Mouse (Mus musculus): ENCODE data around the gene Tnnt2.

Tnnt2 gene

GRCm38 (mm10) chr1:135812205-135812604, 23.9 kb upstream of the Tnnt2 start:
- no peaks in the 10 kb centered on the region for H3K27me3 ChIP-seq (ENCODE audit: control insufficient read depth, insufficient read depth, low read length, poor library complexity, severe bottlenecking)
- no peak for DNase-seq (ENCODE audit: low read depth, low spot score)
- no peaks in the 10 kb centered on the region for H3K36me3 ChIP-seq (ENCODE audit: control insufficient read depth, insufficient read depth, low read length, poor library complexity, severe bottlenecking)

GRCm38 (mm10) chr1:135812618-135813017, 23.5 kb upstream of the Tnnt2 start:
- Histone ChIP-seq H3K36me3 (ENCODE audit: control insufficient read depth, insufficient read depth, low read length, poor library complexity, severe bottlenecking) (no peaks in the 10 kb centered on the region), H3K27me3 (ENCODE audit: control insufficient read depth, insufficient read depth, low read length, poor library complexity, severe bottlenecking) (no peaks in the 10 kb centered on the region)
- no peak for DNase-seq (ENCODE audit: low read depth, low spot score)

- no peak for DNase-seq (ENCODE audit: low read depth, low spot score)
- Histone ChIP-seq H3K27me3 (ENCODE audit: control insufficient read depth, insufficient read depth, low read length, poor library complexity, severe bottlenecking) (no peaks in the 10 kb centered on the region), H3K36me3 (ENCODE audit: control insufficient read depth, insufficient read depth, low read length, poor library complexity, severe bottlenecking) (no peaks in the 10 kb centered on the region)
Observed at GRCm38 (mm10) chr1:135813071-135813470, 23.1 kb upstream of the Tnnt2 start.

- H3K27me3 ChIP-seq (ENCODE audit: control insufficient read depth, insufficient read depth, low read length, poor library complexity, severe bottlenecking): no peaks in the 10 kb centered on the region
- no peak for DNase-seq (ENCODE audit: low read depth, low spot score)
- no peaks in the 10 kb centered on the region for H3K36me3 ChIP-seq (ENCODE audit: control insufficient read depth, insufficient read depth, low read length, poor library complexity, severe bottlenecking)
Observed at GRCm38 (mm10) chr1:135813687-135814395, 22.3 kb upstream of the Tnnt2 start.

- Histone ChIP-seq H3K36me3 (ENCODE audit: control insufficient read depth, insufficient read depth, low read length, poor library complexity, severe bottlenecking) (no peaks in the 10 kb centered on the region), H3K27me3 (ENCODE audit: control insufficient read depth, insufficient read depth, low read length, poor library complexity, severe bottlenecking) (no peaks in the 10 kb centered on the region)
- no peak for DNase-seq (ENCODE audit: low read depth, low spot score)
Observed at GRCm38 (mm10) chr1:135814531-135814930, 21.6 kb upstream of the Tnnt2 start.

- no peaks in the 10 kb centered on the region for H3K27me3 ChIP-seq (ENCODE audit: control insufficient read depth, insufficient read depth, low read length, poor library complexity, severe bottlenecking)
- no peaks in the 10 kb centered on the region for H3K36me3 ChIP-seq (ENCODE audit: control insufficient read depth, insufficient read depth, low read length, poor library complexity, severe bottlenecking)
- no peak for DNase-seq (ENCODE audit: low read depth, low spot score)
Observed at GRCm38 (mm10) chr1:135817595-135817994, 18.6 kb upstream of the Tnnt2 start.

- DNase-seq (ENCODE audit: low read depth, low spot score): no peak
- no peaks in the 10 kb centered on the region for H3K27me3 ChIP-seq (ENCODE audit: control insufficient read depth, insufficient read depth, low read length, poor library complexity, severe bottlenecking)
Observed at GRCm38 (mm10) chr1:135818481-135819086, 17.6 kb upstream of the Tnnt2 start, which contains the start of gene Lad1. Gene Lad1, plus strand, starts transcription at chr1:135818598.

GRCm38 (mm10) chr1:135820071-135820470, 16.1 kb upstream of the Tnnt2 start:
- Histone ChIP-seq H3K36me3 (ENCODE audit: control insufficient read depth, insufficient read depth, low read length, poor library complexity, severe bottlenecking) (no peaks in the 10 kb centered on the region), H3K27me3 (ENCODE audit: control insufficient read depth, insufficient read depth, low read length, poor library complexity, severe bottlenecking) (no peaks in the 10 kb centered on the region)
- no peak for DNase-seq (ENCODE audit: low read depth, low spot score)

More at GRCm38 (mm10) chr1:135818481-135819086, 17.6 kb upstream of the Tnnt2 start, which contains the start of gene Lad1:
- H3K36me3 ChIP-seq (ENCODE audit: control insufficient read depth, insufficient read depth, low read length, poor library complexity, severe bottlenecking): no peaks in the 10 kb centered on the region

GRCm38 (mm10) chr1:135820736-135821364, 15.3 kb upstream of the Tnnt2 start:
- DNase-seq (ENCODE audit: low read depth, low spot score): no peak
- no peaks in the 10 kb centered on the region for H3K36me3 ChIP-seq (ENCODE audit: control insufficient read depth, insufficient read depth, low read length, poor library complexity, severe bottlenecking)

GRCm38 (mm10) chr1:135821780-135822179, 14.4 kb upstream of the Tnnt2 start:
- no peak for DNase-seq (ENCODE audit: low read depth, low spot score)
- H3K27me3 ChIP-seq (ENCODE audit: control insufficient read depth, insufficient read depth, low read length, poor library complexity, severe bottlenecking): no peaks in the 10 kb centered on the region
- no peaks in the 10 kb centered on the region for H3K36me3 ChIP-seq (ENCODE audit: control insufficient read depth, insufficient read depth, low read length, poor library complexity, severe bottlenecking)

More at GRCm38 (mm10) chr1:135820736-135821364, 15.3 kb upstream of the Tnnt2 start:
- no peaks in the 10 kb centered on the region for H3K27me3 ChIP-seq (ENCODE audit: control insufficient read depth, insufficient read depth, low read length, poor library complexity, severe bottlenecking)

GRCm38 (mm10) chr1:135828918-135829317, 7.2 kb upstream of the Tnnt2 start:
- no peaks in the 10 kb centered on the region for H3K27me3 ChIP-seq (ENCODE audit: control insufficient read depth, insufficient read depth, low read length, poor library complexity, severe bottlenecking)
- no peaks in the 10 kb centered on the region; the same call in 1 of the 2 replicates for H3K36me3 ChIP-seq (ENCODE audit: control insufficient read depth, insufficient read depth, low read length, poor library complexity, severe bottlenecking)
- DNase-seq (ENCODE audit: low read depth, low spot score): peak; percentile 65

GRCm38 (mm10) chr1:135834206-135834859, 1.8 kb upstream of the Tnnt2 start:
- H3K36me3 ChIP-seq (ENCODE audit: control insufficient read depth, insufficient read depth, low read length, poor library complexity, severe bottlenecking): no peaks in the 10 kb centered on the region; the same call in 1 of the 2 replicates
- H3K27me3 ChIP-seq (ENCODE audit: control insufficient read depth, insufficient read depth, low read length, poor library complexity, severe bottlenecking): no peaks in the 10 kb centered on the region
- DNase-seq (ENCODE audit: low read depth, low spot score): no peak

- Histone ChIP-seq H3K36me3 (ENCODE audit: control insufficient read depth, insufficient read depth, low read length, poor library complexity, severe bottlenecking) (no peaks in the 10 kb centered on the region; the same call in 1 of the 2 replicates), H3K27me3 (ENCODE audit: control insufficient read depth, insufficient read depth, low read length, poor library complexity, severe bottlenecking) (no peaks in the 10 kb centered on the region)
- DNase-seq (ENCODE audit: low read depth, low spot score): no peak
Observed at GRCm38 (mm10) chr1:135834983-135835382, 1.2 kb upstream of the Tnnt2 start.

- H3K27me3 ChIP-seq (ENCODE audit: control insufficient read depth, insufficient read depth, low read length, poor library complexity, severe bottlenecking): no peaks in the 10 kb centered on the region
- DNase-seq (ENCODE audit: low read depth, low spot score): no peak
- no peaks in the 10 kb centered on the region for H3K36me3 ChIP-seq (ENCODE audit: control insufficient read depth, insufficient read depth, low read length, poor library complexity, severe bottlenecking)
Observed at GRCm38 (mm10) chr1:135838626-135839025, 2.5 kb downstream of the Tnnt2 start.

- Histone ChIP-seq H3K36me3 (ENCODE audit: control insufficient read depth, insufficient read depth, low read length, poor library complexity, severe bottlenecking) (no peaks in the 10 kb centered on the region), H3K27me3 (ENCODE audit: control insufficient read depth, insufficient read depth, low read length, poor library complexity, severe bottlenecking) (no peaks in the 10 kb centered on the region)
- DNase-seq (ENCODE audit: low read depth, low spot score): no peak
Observed at GRCm38 (mm10) chr1:135839065-135839464, 2.9 kb downstream of the Tnnt2 start.

Measured in splenic B cell, adult 2 months (primary cell).